Mouse (Mus musculus): ENCODE measurements around the gene 2310030G06Rik. TPM values are rescaled to one million over a fixed set of nuclear protein-coding genes. Genes with fewer than 3 reads are reported as not detected.
A peak's percentile ranks its signal among the peaks of the same experiment; 100 is the strongest.

The 2310030G06Rik gene
- polyA plus RNA-seq, 1 experiment: 1.1 TPM

DNA sequence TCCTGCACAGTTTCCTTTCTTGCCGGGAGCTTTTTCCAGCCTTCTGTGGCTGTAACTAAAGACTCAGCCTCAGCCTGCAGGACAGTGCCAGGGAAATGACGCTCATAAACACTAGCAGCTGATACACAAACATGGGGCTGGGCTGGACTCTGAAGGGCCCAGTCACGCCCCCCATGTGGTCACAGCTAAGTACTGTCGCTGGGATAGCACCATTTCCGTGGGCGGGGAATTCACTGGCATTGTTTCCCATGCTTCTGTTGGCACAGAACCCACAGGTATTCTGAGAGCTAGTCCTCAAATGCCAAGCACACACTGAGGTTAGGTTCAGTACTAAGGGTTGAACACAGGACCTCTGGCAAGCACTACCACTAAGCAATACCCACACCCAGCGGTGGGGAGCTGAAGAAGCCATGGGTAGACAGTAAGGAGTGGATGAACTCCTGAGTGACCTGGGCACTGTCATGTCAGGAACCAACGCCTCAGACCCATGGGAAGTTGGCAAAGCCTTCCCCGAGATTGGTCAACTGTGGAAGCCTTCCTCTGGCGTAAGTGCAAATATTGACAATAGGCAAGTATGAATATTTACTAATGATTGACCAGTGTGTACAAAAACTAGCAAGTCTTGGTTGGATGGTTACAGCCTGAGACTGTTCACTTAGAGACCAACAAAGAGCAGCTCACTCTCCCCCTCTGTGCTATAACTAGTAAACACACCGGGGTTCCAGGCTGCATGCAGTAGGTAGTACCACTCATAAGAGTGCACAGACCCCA is 45.2 kb downstream of the 2310030G06Rik start:
- TF ChIP-seq MYOG (IDR thresholded peaks at IDR 0.05; ENCODE audit: control insufficient read depth in 1 of 3, insufficient read depth in 1 of 3, insufficient read length in 2 of 3, low read depth in 2 of 3) (peak in 1 of 3 experiments; percentile 43), TCF3 (IDR thresholded peaks at IDR 0.05; ENCODE audit: insufficient read length, low read depth) (no peak), MYOD1 (IDR thresholded peaks at IDR 0.05; ENCODE audit: control insufficient read depth in 1 of 3, insufficient read length in 2 of 3, low read depth in 2 of 3) (peak in 1 of 3 experiments; percentile 30), POLR2AphosphoS2 (IDR thresholded peaks at IDR 0.05; ENCODE audit: insufficient read length, low read depth) (no peak)
- no peak overlapping the region for H3ac ChIP-seq (ENCODE audit: control insufficient read depth, insufficient read length)
- peak overlapping the region; percentile 53 for H3K4me2 ChIP-seq (ENCODE audit: low read depth)
- H3K36me3 ChIP-seq (ENCODE audit: control insufficient read depth, insufficient read depth): no peaks in the 10 kb centered on the region
- H3K4me3 ChIP-seq: no peak overlapping the region
- H3K27me3 ChIP-seq (ENCODE audit: control insufficient read depth, insufficient read depth, insufficient read length): no peaks in the 10 kb centered on the region
- no peaks in the 10 kb centered on the region for H3K79me2 ChIP-seq (ENCODE audit: control insufficient read depth, insufficient read depth)

DNA sequence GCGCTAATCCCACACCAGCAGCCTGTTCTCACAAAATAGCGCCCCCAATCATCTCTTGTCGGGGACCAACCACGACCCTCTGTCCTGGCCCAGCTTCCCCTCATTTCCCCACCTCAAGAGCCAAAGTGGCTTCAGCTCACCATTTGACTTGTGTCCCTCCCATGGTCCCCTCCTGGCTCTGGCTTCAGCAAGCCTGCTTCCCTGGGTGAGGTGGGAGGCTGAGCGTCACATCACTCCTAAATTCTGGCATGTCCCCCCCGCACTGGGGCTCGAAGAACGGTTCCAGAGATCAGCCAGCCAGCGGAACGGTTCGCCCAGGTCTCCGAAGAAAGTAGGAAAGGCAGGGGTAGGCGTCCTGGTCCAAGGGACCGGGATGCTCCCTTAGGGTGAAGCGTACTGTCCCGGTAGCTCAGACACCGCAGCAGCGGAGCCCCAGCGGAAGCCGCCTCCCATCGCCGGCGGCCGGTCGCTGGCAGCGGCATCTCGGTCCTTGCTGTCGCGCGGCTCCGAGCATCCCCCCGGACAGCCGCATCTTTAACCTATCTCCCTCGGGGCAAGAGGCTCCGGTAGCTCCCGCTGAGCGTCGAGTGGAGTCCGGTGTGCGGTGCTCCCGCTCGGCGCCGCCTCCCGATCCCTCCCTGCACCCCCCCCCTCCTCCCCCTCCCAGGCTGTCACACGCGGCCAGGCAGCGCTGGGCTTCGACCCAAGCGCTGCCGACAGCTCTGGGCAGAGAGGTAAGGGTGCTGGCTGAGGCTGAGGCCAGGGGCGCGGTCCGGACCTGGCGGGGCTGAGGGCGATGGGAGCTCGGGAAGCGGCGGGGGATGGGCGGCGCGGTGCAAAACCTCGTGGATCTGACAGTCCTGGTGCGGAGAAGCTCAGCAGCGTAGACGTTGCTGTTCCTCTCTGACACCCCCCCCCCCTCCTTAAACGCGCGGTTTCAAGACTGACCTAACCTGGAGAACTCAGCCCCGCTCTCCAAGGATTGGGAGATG is 47.6 kb downstream of the 2310030G06Rik start:
- TF ChIP-seq TCF3 (IDR thresholded peaks at IDR 0.05; ENCODE audit: insufficient read length, low read depth) (no peak), MYOG (IDR thresholded peaks at IDR 0.05; ENCODE audit: control insufficient read depth in 1 of 3, insufficient read depth in 1 of 3, insufficient read length in 2 of 3, low read depth in 2 of 3) (no peak), CEBPB (IDR thresholded peaks at IDR 0.05; ENCODE audit: insufficient read depth, poor library complexity, severe bottlenecking) (no peak), POLR2A (IDR thresholded peaks at IDR 0.05; ENCODE audit: insufficient read length, low read depth) (no peak), SRF (IDR thresholded peaks at IDR 0.05; ENCODE audit: control insufficient read depth, insufficient read length, low read depth) (no peak), USF1 (IDR thresholded peaks at IDR 0.05; ENCODE audit: low read depth) (no peak), MYOD1 (IDR thresholded peaks at IDR 0.05; ENCODE audit: control insufficient read depth in 1 of 3, insufficient read length in 2 of 3, low read depth in 2 of 3) (no peak), MAX (IDR thresholded peaks at IDR 0.05; ENCODE audit: low read depth) (no peak), REST (IDR thresholded peaks at IDR 0.05; ENCODE audit: insufficient read depth, insufficient read length) (no peak), POLR2AphosphoS2 (IDR thresholded peaks at IDR 0.05; ENCODE audit: insufficient read length, low read depth) (no peak), TCF12 (IDR thresholded peaks at IDR 0.05; ENCODE audit: insufficient read depth, poor library complexity, severe bottlenecking) (no peak), E2F4 (IDR thresholded peaks at IDR 0.05; ENCODE audit: insufficient read depth) (no peak)
- peak overlapping the region; percentile 28 for H3K4me3 ChIP-seq
- peak overlapping the region; percentile 96 for H3K4me2 ChIP-seq (ENCODE audit: low read depth)
- no peaks in the 10 kb centered on the region for H3K36me3 ChIP-seq (ENCODE audit: control insufficient read depth, insufficient read depth)
- peak overlapping the region; percentile 11 for H3ac ChIP-seq (ENCODE audit: control insufficient read depth, insufficient read length)
- H3K27me3 ChIP-seq (ENCODE audit: control insufficient read depth, insufficient read depth, insufficient read length): no peaks in the 10 kb centered on the region
- no peaks in the 10 kb centered on the region for H3K79me2 ChIP-seq (ENCODE audit: control insufficient read depth, insufficient read depth)

DNA sequence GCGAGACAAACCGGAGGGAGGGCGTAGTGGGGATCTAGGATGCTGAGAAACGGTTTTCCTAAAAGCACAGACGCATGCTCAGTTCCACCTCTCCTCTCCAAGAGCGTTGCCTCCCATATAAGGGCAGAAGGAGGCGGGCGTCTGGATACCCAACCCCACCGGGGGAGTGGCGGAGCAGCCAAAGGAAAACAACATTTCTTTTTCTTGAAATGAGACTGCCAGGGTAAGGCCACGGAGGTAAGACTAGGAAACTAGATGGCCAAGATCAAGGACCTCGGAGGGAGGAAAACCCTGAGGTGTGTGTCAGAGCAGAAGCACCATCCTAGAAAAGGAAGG is 48.7 kb downstream of the 2310030G06Rik start:
- H3K4me3 ChIP-seq: peak overlapping the region; percentile 28
- H3K4me2 ChIP-seq (ENCODE audit: low read depth): peak overlapping the region; percentile 96
- no peaks in the 10 kb centered on the region for H3K36me3 ChIP-seq (ENCODE audit: control insufficient read depth, insufficient read depth)
- TF ChIP-seq TCF12 (IDR thresholded peaks at IDR 0.05; ENCODE audit: insufficient read depth, poor library complexity, severe bottlenecking) (no peak), SRF (IDR thresholded peaks at IDR 0.05; ENCODE audit: control insufficient read depth, insufficient read length, low read depth) (peak; percentile 98)
- H3K27me3 ChIP-seq (ENCODE audit: control insufficient read depth, insufficient read depth, insufficient read length): no peaks in the 10 kb centered on the region
- no peak overlapping the region for H3ac ChIP-seq (ENCODE audit: control insufficient read depth, insufficient read length)
- H3K79me2 ChIP-seq (ENCODE audit: control insufficient read depth, insufficient read depth): no peaks in the 10 kb centered on the region

DNA sequence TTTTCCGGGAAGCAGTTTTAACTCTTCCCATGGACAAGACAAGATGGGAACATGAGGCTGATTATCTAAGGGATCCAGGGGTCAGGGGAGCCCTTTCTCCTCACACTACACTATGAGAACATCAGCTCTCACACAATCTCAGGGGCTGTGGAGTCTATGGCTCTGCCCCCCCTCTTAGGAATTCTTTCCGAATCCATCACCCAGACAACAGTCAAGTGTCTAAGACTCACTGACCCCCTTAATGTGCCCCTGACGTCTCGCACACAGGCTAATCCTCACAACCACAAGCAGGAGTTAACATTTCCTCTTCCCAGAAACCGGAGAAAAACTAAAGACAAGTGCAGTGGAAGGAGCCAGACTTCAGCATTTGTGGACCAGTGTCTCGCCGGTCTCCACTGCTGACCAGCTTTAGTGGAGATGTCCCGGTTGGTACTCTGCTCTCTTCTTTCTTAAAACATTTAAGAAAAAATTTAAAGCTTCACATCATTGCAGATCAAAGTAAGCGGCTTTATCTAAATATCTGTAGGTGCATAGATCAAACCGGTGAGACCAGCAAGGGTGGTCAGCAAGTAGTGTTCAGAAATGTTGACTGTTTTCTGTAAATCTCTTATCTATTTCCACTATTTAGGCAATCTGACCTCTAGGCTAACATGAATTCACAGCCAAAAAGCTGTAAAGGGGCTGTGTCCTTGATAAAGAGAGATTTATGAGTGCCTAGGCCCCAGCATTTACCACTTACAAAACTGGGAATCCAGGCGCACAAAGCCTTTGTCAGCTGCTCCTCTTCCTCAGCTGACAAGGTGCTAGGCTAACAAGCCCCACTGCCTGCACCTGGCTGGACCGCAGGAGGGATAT is 49.3 kb downstream of the 2310030G06Rik start:
- Histone ChIP-seq H3K4me2 (ENCODE audit: low read depth) (peak overlapping the region; percentile 96), H3K36me3 (ENCODE audit: control insufficient read depth, insufficient read depth) (no peaks in the 10 kb centered on the region), H3K4me3 (peak overlapping the region; percentile 28), H3K27me3 (ENCODE audit: control insufficient read depth, insufficient read depth, insufficient read length) (no peaks in the 10 kb centered on the region), H3K79me2 (ENCODE audit: control insufficient read depth, insufficient read depth) (no peaks in the 10 kb centered on the region), H3ac (ENCODE audit: control insufficient read depth, insufficient read length) (no peak overlapping the region)
- TF ChIP-seq MYOG (IDR thresholded peaks at IDR 0.05; ENCODE audit: control insufficient read depth in 1 of 3, insufficient read depth in 1 of 3, insufficient read length in 2 of 3, low read depth in 2 of 3) (no peak), TCF12 (IDR thresholded peaks at IDR 0.05; ENCODE audit: insufficient read depth, poor library complexity, severe bottlenecking) (no peak), SRF (IDR thresholded peaks at IDR 0.05; ENCODE audit: control insufficient read depth, insufficient read length, low read depth) (no peak), POLR2A (IDR thresholded peaks at IDR 0.05; ENCODE audit: insufficient read length, low read depth) (no peak), MYOD1 (IDR thresholded peaks at IDR 0.05; ENCODE audit: control insufficient read depth in 1 of 3, insufficient read length in 2 of 3, low read depth in 2 of 3) (no peak), POLR2AphosphoS2 (IDR thresholded peaks at IDR 0.05; ENCODE audit: insufficient read length, low read depth) (no peak), MAX (IDR thresholded peaks at IDR 0.05; ENCODE audit: low read depth) (no peak), E2F4 (IDR thresholded peaks at IDR 0.05; ENCODE audit: insufficient read depth) (no peak), CEBPB (IDR thresholded peaks at IDR 0.05; ENCODE audit: insufficient read depth, poor library complexity, severe bottlenecking) (no peak), REST (IDR thresholded peaks at IDR 0.05; ENCODE audit: insufficient read depth, insufficient read length) (no peak), USF1 (IDR thresholded peaks at IDR 0.05; ENCODE audit: low read depth) (no peak), TCF3 (IDR thresholded peaks at IDR 0.05; ENCODE audit: insufficient read length, low read depth) (no peak)
